Mouse (Mus musculus) liver, postnatal 0 days (tissue): ENCODE measurements at regions not wholly inside any gene's neighbourhood (a gene's known extent, or its start where the extent isn't known, plus 50 kb on each side); places are given as distances from the start of the nearest gene placed in this dataset.

Experiments used
- CTCF ChIP-seq: sonication (generic); IDR thresholded peaks from 2 replicates; pipeline ENCODE4 v1.5.1; 2016; ENCODE audit warnings: antibody characterized with exemption, low read depth
- EP300 ChIP-seq: IDR thresholded peaks from 2 replicates; pipeline ENCODE4 v1.6.1; 2016; ENCODE audit warnings: antibody characterized with exemption, low read depth, mild to moderate bottlenecking

GRCm38 (mm10) chr13:83439619-83440436 lies 64.0 kb upstream of the Mef2c start:
- no peak for TF ChIP-seq CTCF
- no peak for TF ChIP-seq EP300
